Mouse (Mus musculus): ENCODE data around the gene Pnldc1. TPM values are rescaled to one million over a fixed set of nuclear protein-coding genes. Genes with fewer than 3 reads are reported as not detected.

Gene Pnldc1
- 0.79 TPM for polyA plus RNA-seq (2015; fragmentation: Illumina TruSeq; extraction: RNeasy Lipid Tissue Mini Kit (QIAGEN cat#74804); ENCODE audit: low read depth, low replicate concordance)

DNA sequence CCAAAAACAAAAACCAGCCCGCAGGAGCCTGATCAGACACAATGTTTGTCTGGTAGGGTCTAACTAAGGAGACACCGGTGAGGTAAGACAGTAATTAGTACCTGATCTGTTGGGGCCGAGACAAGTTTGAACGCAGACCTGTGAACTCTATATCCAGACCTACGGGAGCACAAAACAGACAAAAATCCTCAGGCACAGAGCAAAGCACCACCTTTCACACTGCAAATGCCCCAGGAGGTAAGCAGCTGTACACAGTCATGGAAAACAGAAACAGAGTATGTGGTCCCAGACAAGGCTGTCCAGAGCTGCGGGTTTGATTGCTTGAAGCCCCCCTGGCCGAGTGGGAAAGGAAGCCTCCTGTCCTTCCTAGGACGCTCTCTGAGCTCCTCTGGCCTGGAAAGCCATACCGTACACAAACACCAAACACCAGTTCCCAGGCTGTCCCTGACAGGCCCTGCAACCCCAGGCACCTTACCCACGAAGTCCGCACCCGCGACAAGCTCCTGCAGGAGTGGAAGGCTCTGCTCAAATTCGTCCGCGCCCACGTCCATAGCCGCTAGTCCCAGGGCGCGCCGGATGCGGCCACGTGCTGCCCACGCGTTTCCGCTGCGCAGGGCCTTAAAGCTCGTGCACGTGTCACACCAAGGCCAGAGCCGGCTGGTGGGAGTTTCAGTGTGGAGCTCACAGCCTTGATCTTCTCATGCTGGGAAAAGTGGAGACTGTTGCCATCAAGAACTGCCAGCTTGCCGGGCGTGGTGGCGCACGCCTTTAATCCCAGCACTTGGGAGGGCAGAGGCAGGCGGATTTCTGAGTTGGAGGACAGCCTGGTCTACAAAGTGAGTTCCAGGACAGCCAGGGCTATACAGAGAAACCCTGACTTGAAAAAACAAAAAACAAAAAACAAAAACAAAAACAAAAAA, at the start of gene Pnldc1:
TSS of gene Pnldc1 (minus strand) at position 870 of the 920 bp plus-strand sequence.

DNA sequence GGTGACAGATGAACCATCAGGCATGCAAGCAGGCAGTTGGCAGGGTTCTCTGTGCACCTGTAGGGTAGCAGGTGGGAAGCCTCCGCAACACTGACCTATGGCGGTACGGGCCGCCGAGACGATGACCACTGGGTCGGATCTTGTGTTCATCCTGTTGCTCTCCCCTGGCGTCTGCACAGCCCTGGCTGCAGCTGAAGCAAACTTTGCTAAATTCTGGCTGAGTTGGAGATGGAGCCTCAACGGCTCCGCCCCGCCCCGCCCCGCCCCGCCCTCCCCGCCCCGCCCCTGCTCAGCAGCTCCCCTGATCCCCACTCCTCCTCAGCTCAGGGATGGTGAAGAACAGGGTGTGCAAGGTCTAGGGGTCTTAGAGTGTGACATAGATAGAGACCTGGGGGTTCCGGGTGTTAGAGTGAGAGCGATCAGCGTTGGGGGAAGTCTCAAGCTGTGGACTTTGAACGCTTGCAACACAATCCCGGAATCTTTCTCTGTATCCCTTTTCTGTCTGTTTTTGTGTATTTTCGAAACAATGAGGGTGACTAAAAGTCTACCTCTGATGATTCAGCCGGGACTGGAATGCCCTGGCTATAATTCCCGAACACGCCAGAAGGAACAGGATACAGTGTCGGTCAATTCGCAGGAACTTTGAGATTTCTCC, 30.2 kb upstream of the Pnldc1 start, which contains the start of gene Acat3:
TSS of gene Acat3 (minus strand) at position 450 of the 655 bp plus-strand sequence.

DNA sequence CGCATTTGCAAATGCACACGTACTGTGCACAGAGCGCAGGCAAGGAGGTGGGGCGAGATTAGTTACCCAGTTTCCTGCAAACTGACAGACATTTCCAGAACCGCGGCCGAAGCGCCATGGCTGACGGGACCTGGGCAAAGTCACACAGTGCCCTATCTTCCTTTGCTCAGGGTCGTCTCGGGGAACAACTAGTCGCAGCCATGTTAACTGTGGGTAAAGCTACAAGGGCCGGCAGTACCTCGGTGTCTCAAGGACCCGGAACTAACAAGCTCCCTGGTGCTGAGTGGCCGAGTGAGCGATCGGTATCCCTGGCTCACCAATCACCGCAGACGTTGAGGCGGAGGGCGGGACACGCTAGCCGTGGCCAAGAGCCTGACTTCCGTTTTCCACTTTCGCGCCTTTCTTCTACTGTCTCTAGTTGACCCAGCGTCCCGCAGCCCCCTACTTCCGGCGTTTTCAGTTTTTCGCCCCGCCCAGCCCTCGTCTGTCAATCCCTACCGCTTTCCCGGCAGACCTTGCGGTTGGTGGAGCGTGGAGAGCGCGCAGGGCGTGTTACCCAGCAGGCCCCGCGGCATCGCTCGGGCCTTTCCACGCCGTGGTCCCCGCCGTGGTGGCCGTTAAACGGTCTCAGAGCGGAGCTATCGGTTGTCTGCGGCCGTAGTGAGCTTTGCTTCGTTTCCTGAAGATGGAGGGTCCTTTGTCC, 6.0 kb upstream of the Pnldc1 start, which contains the start of gene Mrpl18:
TSS of gene Mrpl18 (minus strand) at position 465 of the 703 bp plus-strand sequence.

DNA sequence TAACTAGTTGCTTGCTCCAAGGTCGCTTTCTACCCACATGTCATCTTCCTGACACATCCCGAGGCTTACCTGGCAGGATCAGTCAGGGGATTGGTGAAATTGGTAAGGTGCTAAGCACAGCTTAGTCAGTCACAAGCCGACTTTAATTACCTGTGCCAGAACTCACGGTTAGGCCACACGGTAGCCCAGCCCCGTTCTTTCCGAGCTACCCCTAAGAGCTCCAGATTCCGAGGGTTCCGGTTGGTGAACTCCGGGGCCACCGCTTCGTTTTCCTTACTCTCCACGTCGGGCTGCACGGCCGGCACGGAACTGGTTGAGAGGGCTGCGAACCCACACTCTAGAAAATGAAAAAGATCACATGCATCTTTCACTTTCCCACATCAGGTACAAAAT, 5.5 kb upstream of the Pnldc1 start, which contains the start of gene Tcp1:
TSS of gene Tcp1 (plus strand) at position 214 of the 393 bp plus-strand sequence.

DNA sequence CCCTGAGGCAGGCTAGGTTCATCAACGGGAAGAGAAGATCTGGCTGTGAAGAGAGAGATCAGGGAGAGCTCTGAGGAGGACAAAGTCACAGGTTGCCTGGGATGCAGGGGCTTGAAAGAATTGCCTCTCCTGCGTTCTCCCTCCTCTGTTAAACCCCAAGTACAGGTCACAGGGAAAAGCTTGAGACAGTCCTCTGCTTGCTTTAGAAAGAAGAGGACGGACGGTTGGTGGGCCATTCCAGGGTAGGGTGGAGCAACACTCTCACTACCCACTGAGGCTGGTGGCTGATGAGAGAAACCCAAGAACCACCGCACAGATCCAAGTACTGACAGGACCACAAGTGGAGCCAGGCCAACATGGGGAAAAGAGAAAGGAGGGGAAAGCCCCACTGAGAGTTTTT, 34.3 kb downstream of the Pnldc1 start, which contains the start of gene Mrgprh:
TSS of gene Mrgprh (plus strand) at position 301 of the 400 bp plus-strand sequence.

DNA sequence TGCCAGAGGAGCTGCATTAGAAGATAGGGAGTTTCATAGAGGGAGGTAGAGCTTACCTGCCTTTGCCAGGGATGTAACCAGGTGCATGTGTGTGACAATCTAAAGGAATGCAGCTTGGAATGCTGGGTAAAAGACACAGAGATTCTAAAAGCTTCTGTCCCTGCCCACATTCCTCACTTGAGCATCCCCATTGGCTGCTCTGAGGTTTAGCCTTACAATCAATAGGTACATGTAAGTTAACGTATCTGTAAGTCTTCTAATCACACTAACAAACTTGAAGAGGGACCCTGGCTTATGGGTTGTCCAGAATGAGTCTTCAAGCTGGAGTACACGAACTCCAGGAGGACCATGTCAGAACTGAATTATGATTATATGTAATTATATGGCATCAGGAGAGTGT, 42.0 kb downstream of the Pnldc1 start, which contains the start of gene Mas1:
TSS of gene Mas1 (minus strand) at position 101 of the 400 bp plus-strand sequence.

Other genes with a start within 250 kb of the Pnldc1 start
- gene Slc22a1, start 234.4 kb downstream of the Pnldc1 start, polyA plus RNA-seq (2015; fragmentation: Illumina TruSeq; extraction: RNeasy Lipid Tissue Mini Kit (QIAGEN cat#74804); ENCODE audit: low read depth, low replicate concordance): not detected
- gene Igf2r, start 140.6 kb downstream of the Pnldc1 start, polyA plus RNA-seq (2015; fragmentation: Illumina TruSeq; extraction: RNeasy Lipid Tissue Mini Kit (QIAGEN cat#74804); ENCODE audit: low read depth, low replicate concordance): 8.9 TPM
- 21.5 TPM for gene Mas1, start 42.1 kb downstream of the Pnldc1 start, polyA plus RNA-seq (2015; fragmentation: Illumina TruSeq; extraction: RNeasy Lipid Tissue Mini Kit (QIAGEN cat#74804); ENCODE audit: low read depth, low replicate concordance)
- gene Mrgprh, start 34.2 kb downstream of the Pnldc1 start, polyA plus RNA-seq (2015; fragmentation: Illumina TruSeq; extraction: RNeasy Lipid Tissue Mini Kit (QIAGEN cat#74804); ENCODE audit: low read depth, low replicate concordance): not detected
- 267 TPM for gene Tcp1, start 5.5 kb upstream of the Pnldc1 start, polyA plus RNA-seq (2015; fragmentation: Illumina TruSeq; extraction: RNeasy Lipid Tissue Mini Kit (QIAGEN cat#74804); ENCODE audit: low read depth, low replicate concordance)
- 80.3 TPM for gene Mrpl18, start 6.1 kb upstream of the Pnldc1 start, polyA plus RNA-seq (2015; fragmentation: Illumina TruSeq; extraction: RNeasy Lipid Tissue Mini Kit (QIAGEN cat#74804); ENCODE audit: low read depth, low replicate concordance)
- gene Acat3, start 30.4 kb upstream of the Pnldc1 start, polyA plus RNA-seq (2015; fragmentation: Illumina TruSeq; extraction: RNeasy Lipid Tissue Mini Kit (QIAGEN cat#74804); ENCODE audit: low read depth, low replicate concordance): 8.3 TPM
- gene Acat2, start 50.5 kb upstream of the Pnldc1 start, polyA plus RNA-seq (2015; fragmentation: Illumina TruSeq; extraction: RNeasy Lipid Tissue Mini Kit (QIAGEN cat#74804); ENCODE audit: low read depth, low replicate concordance): 56.4 TPM
- 71.9 TPM for gene Wtap, start 83.9 kb upstream of the Pnldc1 start, polyA plus RNA-seq (2015; fragmentation: Illumina TruSeq; extraction: RNeasy Lipid Tissue Mini Kit (QIAGEN cat#74804); ENCODE audit: low read depth, low replicate concordance)
- gene Sod2, start 96.6 kb upstream of the Pnldc1 start, polyA plus RNA-seq (2015; fragmentation: Illumina TruSeq; extraction: RNeasy Lipid Tissue Mini Kit (QIAGEN cat#74804); ENCODE audit: low read depth, low replicate concordance): 143 TPM
- gene Gpr31b, start 142.1 kb upstream of the Pnldc1 start, polyA plus RNA-seq (2015; fragmentation: Illumina TruSeq; extraction: RNeasy Lipid Tissue Mini Kit (QIAGEN cat#74804); ENCODE audit: low read depth, low replicate concordance): not detected
- not detected for gene Tcp10b, start 150.9 kb upstream of the Pnldc1 start, polyA plus RNA-seq (2015; fragmentation: Illumina TruSeq; extraction: RNeasy Lipid Tissue Mini Kit (QIAGEN cat#74804); ENCODE audit: low read depth, low replicate concordance)
- gene Unc93a, start 221.6 kb upstream of the Pnldc1 start, polyA plus RNA-seq (2015; fragmentation: Illumina TruSeq; extraction: RNeasy Lipid Tissue Mini Kit (QIAGEN cat#74804); ENCODE audit: low read depth, low replicate concordance): not detected

Data from brain, adult 10 weeks (tissue).